ENCODE assay signal across 11 mouse cellular contexts in genomic region chr11:61674151-61674838, GRCm38 (mm10). TPM values are rescaled to one million over a fixed set of nuclear protein-coding genes. Genes with fewer than 3 reads are reported as not detected.
DNase-seq lines count a peak whose midpoint lies in the region; ATAC-seq and TF ChIP-seq lines count a peak whose summit lies in the region.
"Had no signal": no experiment of that assay in that cellular context is flagged by ENCODE, and none has a peak within 500 bp of the region (broad histone marks: within the 10 kb centered on the region; RNA-seq: fewer than 3 reads in every experiment).

No protein-coding gene starts in this region.

- no peak overlapping the region for H3K4me3 ChIP-seq in embryonic facial prominence, embryonic 12.5 days
- no peak overlapping the region for H3K4me3 ChIP-seq in hindbrain, postnatal 0 days (ENCODE audit: low read length)
- H3K4me3 ChIP-seq in midbrain, postnatal 0 days (ENCODE audit: low read depth, low read length): no peak overlapping the region

- H3K4me1 ChIP-seq in embryonic facial prominence, embryonic 12.5 days: peaks cover 31% of the 10 kb centered on the region
- peaks cover 9% of the 10 kb centered on the region for H3K4me1 ChIP-seq in hindbrain, postnatal 0 days (ENCODE audit: insufficient read depth, low read length)
- 0 out of 2 replicates have a peak, but pooled peaks cover 5% of the 10 kb centered on the region for H3K4me1 ChIP-seq in midbrain, postnatal 0 days (ENCODE audit: insufficient read depth, low read length)

- no peak for ATAC-seq in embryonic facial prominence, embryonic 12.5 days (ENCODE audit: insufficient number of reproducible peaks, insufficient read depth, low FRiP score, low TSS enrichment)
- peak; percentile 41; the same call in 1 of the 2 replicates for ATAC-seq in hindbrain, postnatal 0 days
- ATAC-seq in midbrain, postnatal 0 days (ENCODE audit: low FRiP score): peak; percentile 47

- TF ChIP-seq CTCF in hindbrain, postnatal 0 days (IDR thresholded peaks at IDR 0.05; ENCODE audit: low read depth): no peak
- no peak for TF ChIP-seq CTCF in midbrain, postnatal 0 days (IDR thresholded peaks at IDR 0.05)

- H3K9me3 ChIP-seq in embryonic facial prominence, embryonic 12.5 days: no peaks in the 10 kb centered on the region
- H3K9me3 ChIP-seq in hindbrain, postnatal 0 days (ENCODE audit: low read length): no peaks in the 10 kb centered on the region
- no peaks in the 10 kb centered on the region for H3K9me3 ChIP-seq in midbrain, postnatal 0 days (ENCODE audit: low read length)

- H3K27me3 ChIP-seq in embryonic facial prominence, embryonic 12.5 days: 0 out of 2 replicates have a peak, but pooled peaks cover 9% of the 10 kb centered on the region
- H3K27me3 ChIP-seq in hindbrain, postnatal 0 days (ENCODE audit: insufficient read depth, low read length): no peaks in the 10 kb centered on the region
- no peaks in the 10 kb centered on the region for H3K27me3 ChIP-seq in midbrain, postnatal 0 days (ENCODE audit: insufficient read depth, low read length)

- peak; percentile 40 for DNase-seq in adrenal gland, postnatal 10 days
- no peak for DNase-seq in adrenal gland, postnatal 25 days
- peak; percentile 11 for DNase-seq in hindbrain, postnatal 0 days (ENCODE audit: low spot score)
- DNase-seq in midbrain, postnatal 0 days (ENCODE audit: low spot score): no peak
- DNase-seq in retina, postnatal 1 day: no peak
- no peak for DNase-seq in right cerebral cortex, adult 18-20 months
- DNase-seq in layer of hippocampus, postnatal 10 days (ENCODE audit: low spot score in 2 of 2): no peak

- no peaks in the 10 kb centered on the region for H3K36me3 ChIP-seq in embryonic facial prominence, embryonic 12.5 days
- H3K36me3 ChIP-seq in hindbrain, postnatal 0 days (ENCODE audit: insufficient read depth, low read length): no peaks in the 10 kb centered on the region
- no peaks in the 10 kb centered on the region for H3K36me3 ChIP-seq in midbrain, postnatal 0 days (ENCODE audit: insufficient read depth, low read length)

- H3K9ac ChIP-seq in embryonic facial prominence, embryonic 12.5 days: peak overlapping the region; percentile 19; the same call in 1 of the 2 replicates
- H3K9ac ChIP-seq in hindbrain, postnatal 0 days (replicated peaks; ENCODE audit: low read length): no peak overlapping the region
- H3K9ac ChIP-seq in midbrain, postnatal 0 days (replicated peaks; ENCODE audit: low read length, poor library complexity, severe bottlenecking): no peak overlapping the region
- H3K9ac ChIP-seq: liver, postnatal 0 days had no signal

- no peak overlapping the region for H3K27ac ChIP-seq in embryonic facial prominence, embryonic 12.5 days
- H3K27ac ChIP-seq in hindbrain, postnatal 0 days: no peak overlapping the region
- H3K27ac ChIP-seq in midbrain, postnatal 0 days (ENCODE audit: low read depth, low read length): no peak overlapping the region

- H3K4me2 ChIP-seq in embryonic facial prominence, embryonic 12.5 days (replicated peaks): peak overlapping the region; percentile 13; the same call in 1 of the 2 replicates
- no peak overlapping the region for H3K4me2 ChIP-seq in hindbrain, postnatal 0 days (ENCODE audit: low read depth, low read length)
- H3K4me2 ChIP-seq in midbrain, postnatal 0 days (ENCODE audit: low read depth, low read length, poor library complexity, severe bottlenecking): peak overlapping the region; percentile 9; the same call in 1 of the 2 replicates

- WGBS in embryonic facial prominence, embryonic 12.5 days: 23% methylated on average over 19 of the region's 19 CpGs
- WGBS in hindbrain, postnatal 0 days: 23% methylated on average over 19 of the region's 19 CpGs
- WGBS in midbrain, postnatal 0 days: 32% methylated on average over 14 of the region's 19 CpGs

RNA-seq across cellular contexts. Expression of gene Fam83g, which starts 9.6 kb away (rescaled TPM):
- total RNA-seq in adrenal gland, postnatal 10 days (2021): under 1 TPM; 0.78 to 0.85 TPM
- total RNA-seq in adrenal gland, postnatal 25 days (2021): 1.6 and 2.7 TPM in 2 replicates
- polyA plus RNA-seq in embryonic facial prominence, embryonic 12.5 days (2016; fragmentation: Nextera tagmentation; extraction: Ambion mirVana): 1.5 and 1.9 TPM in 2 replicates
- 0.11 and 0.21 TPM in 2 replicates for total RNA-seq in hindbrain, postnatal 0 days (2014; rRNA removed)
- 0.10 TPM in 2 replicates for polyA plus RNA-seq in hindbrain, postnatal 0 days (2015; fragmentation: Nextera tagmentation; extraction: Ambion mirVana)
- total RNA-seq in midbrain, postnatal 0 days (2014; rRNA removed): 0.60 TPM in 1 of 2 replicates, not detected in the other
- 0.06 and 0.16 TPM in 2 replicates for polyA plus RNA-seq in midbrain, postnatal 0 days (2015; fragmentation: Nextera tagmentation; extraction: Ambion mirVana)
- total RNA-seq in layer of hippocampus, postnatal 10 days (2021): not detected

RNA-seq across cellular contexts. Expression of gene Grap, which starts 21.2 kb away (rescaled TPM):
- 10 to 100 TPM; 16.0 to 17.3 TPM for total RNA-seq in adrenal gland, postnatal 10 days (2021)
- total RNA-seq in adrenal gland, postnatal 25 days (2021): 9.4 and 10.9 TPM in 2 replicates
- 7.4 and 8.5 TPM in 2 replicates for polyA plus RNA-seq in embryonic facial prominence, embryonic 12.5 days (2016; fragmentation: Nextera tagmentation; extraction: Ambion mirVana)
- 7.4 and 11.9 TPM in 2 replicates for total RNA-seq in hindbrain, postnatal 0 days (2014; rRNA removed)
- polyA plus RNA-seq in hindbrain, postnatal 0 days (2015; fragmentation: Nextera tagmentation; extraction: Ambion mirVana): 7.7 and 8.1 TPM in 2 replicates
- 5.1 and 6.6 TPM in 2 replicates for total RNA-seq in midbrain, postnatal 0 days (2014; rRNA removed)
- polyA plus RNA-seq in midbrain, postnatal 0 days (2015; fragmentation: Nextera tagmentation; extraction: Ambion mirVana): 5.8 and 5.9 TPM in 2 replicates
- total RNA-seq in layer of hippocampus, postnatal 10 days (2021): 10 to 100 TPM in 1 of 2 experiments, 1 to 10 TPM in 1; 9.6 to 10.4 TPM

RNA-seq across cellular contexts. Expression of gene Slc5a10, which starts 46.3 kb away (rescaled TPM):
- under 1 TPM in 1 of 2 experiments, not detected in 1; 0.15 TPM for total RNA-seq in adrenal gland, postnatal 10 days (2021)
- total RNA-seq in adrenal gland, postnatal 25 days (2021): not detected in 2 replicates
- polyA plus RNA-seq in embryonic facial prominence, embryonic 12.5 days (2016; fragmentation: Nextera tagmentation; extraction: Ambion mirVana): 0.09 TPM in 1 of 2 replicates, not detected in the other
- total RNA-seq in hindbrain, postnatal 0 days (2014; rRNA removed): 0.21 TPM in 1 of 2 replicates, not detected in the other
- polyA plus RNA-seq in hindbrain, postnatal 0 days (2015; fragmentation: Nextera tagmentation; extraction: Ambion mirVana): 0.19 and 0.20 TPM in 2 replicates
- not detected in 2 replicates for total RNA-seq in midbrain, postnatal 0 days (2014; rRNA removed)
- polyA plus RNA-seq in midbrain, postnatal 0 days (2015; fragmentation: Nextera tagmentation; extraction: Ambion mirVana): 0.09 and 0.19 TPM in 2 replicates
- under 1 TPM in 1 of 2 experiments, not detected in 1; 0.69 TPM for total RNA-seq in layer of hippocampus, postnatal 10 days (2021)
- total RNA-seq: gastrocnemius, postnatal 10 days; neutrophil, adult 5-6 weeks had no signal
- polyA plus RNA-seq: liver, postnatal 0 days had no signal

Comparison
In these comparisons a context has a peak if more than half of its experiments do, and no peak if none do; other contexts are left out.
1. DNase-seq: peak in adrenal gland, postnatal 10 days (single experiment) and hindbrain, postnatal 0 days (single experiment); none in adrenal gland, postnatal 25 days (single experiment), midbrain, postnatal 0 days (single experiment), retina, postnatal 1 day (single experiment), right cerebral cortex, adult 18-20 months (single experiment) and layer of hippocampus, postnatal 10 days (0 of 2).